Mouse (Mus musculus) MEL (cell line): ENCODE results near the gene Cts7. TPM values are rescaled to one million over a fixed set of nuclear protein-coding genes. Genes with fewer than 3 reads are reported as not detected.

Experiments used
- DNase-seq: peaks from one replicate; pipeline ENCODE4 v3.0.0; 2011; ENCODE audit warnings: low read depth, low spot score
- H3K27ac ChIP-seq: 2 replicates; pipeline ENCODE4 v1.5.1; 2012; ENCODE audit warnings: low read depth, mild to moderate bottlenecking, control low read depth, low read length, moderate library complexity; ENCODE audit not compliant: control insufficient read depth
- H3K27me3 ChIP-seq, 2 experiments: fragments of 150-350 bp in 1 of 2; sonication (generic) in 1 of 2; 2 replicates each; pipeline ENCODE4 v1.6.1; 2012; ENCODE audit warnings: low read length in 2 of 2, mild to moderate bottlenecking in 2 of 2, improper control_type of control experiment in 1 of 2, moderate library complexity in 1 of 2; ENCODE audit not compliant: insufficient read depth in 2 of 2, control insufficient read depth in 1 of 2
- H3K36me3 ChIP-seq, 2 experiments: 2 replicates each; pipeline ENCODE4 v1.6.1; 2012 to 2014; ENCODE audit warnings: low read length in 2 of 2, improper control_type of control experiment in 1 of 2, inconsistent platforms in 1 of 2, mild to moderate bottlenecking in 1 of 2; ENCODE audit not compliant: insufficient read depth in 2 of 2, control insufficient read depth in 1 of 2
- H3K4me1 ChIP-seq, 2 experiments: fragments of 150-350 bp in 1 of 2; sonication (generic) in 1 of 2; 2 replicates each; pipeline ENCODE4 v1.6.1; 2012; ENCODE audit warnings: low read length in 2 of 2, improper control_type of control experiment in 1 of 2, mild to moderate bottlenecking in 1 of 2; ENCODE audit not compliant: insufficient read depth in 2 of 2, control insufficient read depth in 1 of 2
- H3K4me3 ChIP-seq, 2 experiments: fragments of 150-350 bp in 1 of 2; sonication (generic) in 1 of 2; 2 replicates each; pipeline ENCODE4 v1.5.1; 2012; ENCODE audit warnings: low read depth in 2 of 2, low read length in 2 of 2, mild to moderate bottlenecking in 2 of 2, moderate library complexity in 2 of 2, control low read depth in 1 of 2, improper control_type of control experiment in 1 of 2; ENCODE audit not compliant: control insufficient read depth in 1 of 2, insufficient read depth in 1 of 2
- H3K79me2 ChIP-seq: 2 replicates; pipeline ENCODE4 v1.6.1; 2012; ENCODE audit warnings: mild to moderate bottlenecking, low read length, moderate library complexity; ENCODE audit not compliant: control insufficient read depth, poor library complexity, insufficient read depth
- H3K9ac ChIP-seq: 2 replicates; pipeline ENCODE4 v1.6.1; 2012; ENCODE audit warnings: low read depth, mild to moderate bottlenecking, control low read depth, low read length, moderate library complexity; ENCODE audit not compliant: control insufficient read depth, poor library complexity, severe bottlenecking
- H3K9me3 ChIP-seq: fragments of 150-350 bp; sonication (generic); replicated peaks from 2 replicates; pipeline ENCODE4 v1.6.1; 2012; ENCODE audit warnings: mild to moderate bottlenecking, low read length, improper control_type of control experiment, moderate library complexity; ENCODE audit not compliant: insufficient read depth
- E2F4 ChIP-seq: IDR thresholded peaks from 2 replicates; pipeline ENCODE4 v1.6.1; 2011; ENCODE audit warnings: low read depth, low read length, improper control_type of control experiment, borderline replicate concordance
- ETS1 ChIP-seq: IDR thresholded peaks from 2 replicates; pipeline ENCODE4 v1.6.1; 2012; ENCODE audit warnings: low read depth, mild to moderate bottlenecking, inconsistent platforms, low read length, improper control_type of control experiment, moderate library complexity
- KAT2A ChIP-seq: conservative IDR thresholded peaks from 2 replicates; pipeline ENCODE4 v1.6.1; 2012; ENCODE audit warnings: low read depth, low read length, improper control_type of control experiment, inconsistent platforms
- MAX ChIP-seq: IDR thresholded peaks from 2 replicates; pipeline ENCODE4 v1.6.1; 2011; ENCODE audit warnings: low read length, improper control_type of control experiment
- MXI1 ChIP-seq: IDR thresholded peaks from 2 replicates; pipeline ENCODE4 v1.6.1; 2011; ENCODE audit warnings: mild to moderate bottlenecking, low read depth, low read length, improper control_type of control experiment
- MYC ChIP-seq: IDR thresholded peaks from 2 replicates; pipeline ENCODE4 v1.6.1; 2011; ENCODE audit warnings: low read depth, mild to moderate bottlenecking, low read length, improper control_type of control experiment, moderate library complexity
- NRF1 ChIP-seq: IDR thresholded peaks from 2 replicates; pipeline ENCODE4 v1.6.1; 2014; ENCODE audit warnings: low read depth, mild to moderate bottlenecking, inconsistent platforms, low read length, improper control_type of control experiment, moderate library complexity; ENCODE audit not compliant: poor library complexity, insufficient read depth, severe bottlenecking
- POLR2A ChIP-seq, 2 experiments: IDR thresholded peaks; 2 replicates each; pipeline ENCODE4 v1.6.1; 2011 to 2012; ENCODE audit warnings: low read length in 2 of 2, mild to moderate bottlenecking in 2 of 2, control low read depth in 1 of 2, improper control_type of control experiment in 1 of 2, low read depth in 1 of 2, moderate library complexity in 1 of 2; ENCODE audit not compliant: control insufficient read depth in 1 of 2, insufficient read depth in 1 of 2, poor library complexity in 1 of 2
- POLR2AphosphoS5 ChIP-seq: IDR thresholded peaks from 2 replicates; pipeline ENCODE4 v1.6.1; 2012; ENCODE audit warnings: low read depth, borderline replicate concordance, mild to moderate bottlenecking, inconsistent platforms, low read length, moderate library complexity, mixed read lengths
- SMC3 ChIP-seq: IDR thresholded peaks from 2 replicates; pipeline ENCODE4 v1.6.1; 2011; ENCODE audit warnings: low read depth, low read length, improper control_type of control experiment
- ZKSCAN1 ChIP-seq: IDR thresholded peaks from 2 replicates; pipeline ENCODE4 v1.6.1; 2012; ENCODE audit warnings: low read depth, mild to moderate bottlenecking, inconsistent platforms, low read length, improper control_type of control experiment, moderate library complexity
- polyA plus RNA-seq, 2 experiments: library from polyadenylated mRNA; stranded (reverse) in 1 of 2; unstranded in 1 of 2; fragments of >175 nt in 1 of 2; fragments of >200 nt in 1 of 2; gene quantifications; 2 replicates each; pipeline versions ENCODE4 v1.2.1 to v1.2.4; 2012; ENCODE audit warnings: low replicate concordance in 2 of 2, low read depth in 1 of 2; ENCODE audit not compliant: insufficient read length in 2 of 2, insufficient read depth in 1 of 2, missing spikeins in 1 of 2
- total RNA-seq: library from RNA; depleted of rRNA; stranded (reverse); fragments of 300-350 nt; gene quantifications from 2 replicates; pipeline ENCODE4 v1.2.3, GENCODE M21; 2012; rRNA removed

The Cts7 gene
- not detected in 2 replicates for total RNA-seq
- polyA plus RNA-seq = not detected

- DNase-seq = no peak
- no peaks in the 10 kb centered on the region for H3K27me3 ChIP-seq
- H3K27ac ChIP-seq = no peak within 1 kb of the TSS
- no peak within 1 kb of the TSS for H3K9ac ChIP-seq
- TF ChIP-seq MYC = no peak
- no peak for TF ChIP-seq ETS1
- no peak for TF ChIP-seq MXI1
- no peak for TF ChIP-seq SMC3
- no peak for TF ChIP-seq KAT2A
- TF ChIP-seq MAX = no peak
- TF ChIP-seq POLR2AphosphoS5 = no peak
- no peak for TF ChIP-seq NRF1
- no peak for TF ChIP-seq E2F4
- TF ChIP-seq POLR2A (IDR thresholded peaks at IDR 0.05; ENCODE audit: control insufficient read depth in 1 of 2, insufficient read depth in 1 of 2, low read depth in 1 of 2, low read length in 2 of 2, poor library complexity in 1 of 2) = no peak
- no peak for TF ChIP-seq ZKSCAN1
- TF ChIP-seq, all 39 proteins: peak for 0
- no peaks in the 10 kb centered on the region for H3K4me1 ChIP-seq
- H3K4me3 ChIP-seq = no peak within 1 kb of the TSS
- no peaks in the 10 kb centered on the region for H3K79me2 ChIP-seq
- no peaks in the 10 kb centered on the region for H3K9me3 ChIP-seq
- H3K36me3 ChIP-seq = no peaks in the 10 kb centered on the region
These were observed at the start of gene Cts7 for GRCm38 (mm10) chr13:61358097-61358496. Gene Cts7 (minus strand): TSS chr13:61358197.

Other genes with a start within 250 kb of the Cts7 start
- gene Ctsr, start 193.9 kb downstream of the Cts7 start, total RNA-seq = not detected in 2 replicates
- gene Ctsr, start 193.9 kb downstream of the Cts7 start, polyA plus RNA-seq = not detected
- not detected in 2 replicates for gene Cts6, start 154.8 kb downstream of the Cts7 start, total RNA-seq
- gene Cts6, start 154.8 kb downstream of the Cts7 start, polyA plus RNA-seq = not detected
- gene Cts8, start 102.8 kb downstream of the Cts7 start, total RNA-seq = not detected in 2 replicates
- gene Cts8, start 102.8 kb downstream of the Cts7 start, polyA plus RNA-seq = not detected
- gene Gm49398, start 69.4 kb downstream of the Cts7 start, total RNA-seq = not detected in 2 replicates
- gene Gm49398, start 69.4 kb downstream of the Cts7 start, polyA plus RNA-seq = not detected
- gene Ctsm, start 183.6 kb upstream of the Cts7 start, total RNA-seq = not detected in 2 replicates
- not detected for gene Ctsm, start 183.6 kb upstream of the Cts7 start, polyA plus RNA-seq
- not detected in 2 replicates for gene Gm49352, start 210.0 kb upstream of the Cts7 start, total RNA-seq
- not detected for gene Gm49352, start 210.0 kb upstream of the Cts7 start, polyA plus RNA-seq
- not detected in 2 replicates for gene Cts3, start 211.9 kb upstream of the Cts7 start, total RNA-seq
- gene Cts3, start 211.9 kb upstream of the Cts7 start, polyA plus RNA-seq = not detected